Mouse (Mus musculus): Measurements from ENCODE around the gene Ptprd.

- TF ChIP-seq CHD1 (IDR thresholded peaks at IDR 0.05; ENCODE audit: low read depth, low read length) (no peak), CTCF (IDR thresholded peaks at IDR 0.05 in 2 of 3, conservative IDR thresholded peaks at IDR 0.05 in 1 of 3; ENCODE audit: control insufficient read depth in 1 of 3, insufficient read depth in 1 of 3, low read depth in 2 of 3, low read length in 3 of 3, poor library complexity in 1 of 3, severe bottlenecking in 1 of 3) (no peak), CHD2 (IDR thresholded peaks at IDR 0.05; ENCODE audit: low read length) (no peak), USF1 (IDR thresholded peaks at IDR 0.05; ENCODE audit: low read depth, low read length) (no peak), ZNF384 (IDR thresholded peaks at IDR 0.05; ENCODE audit: low read depth, low read length) (no peak), MAX (IDR thresholded peaks at IDR 0.05; ENCODE audit: low read length) (no peak)
These were observed 1670.0 kb downstream of the Ptprd start for GRCm38 (mm10) chr4:76541769-76542168.

Measured in MEL (cell line).